Mouse (Mus musculus): ENCODE data around the gene Sergef. TPM values are rescaled to one million over a fixed set of nuclear protein-coding genes. Genes with fewer than 3 reads are reported as not detected.

The Sergef gene
- polyA plus RNA-seq, 1 experiment from 2014 or later = 4.9 TPM

- H3K9me3 ChIP-seq (replicated peaks; ENCODE audit: control insufficient read depth, low read length) = no peaks in the 10 kb centered on the region
- no peak for ATAC-seq (ENCODE audit: low read depth)
- no peak overlapping the region for H3K4me2 ChIP-seq (ENCODE audit: low read depth, low read length)
- no peak overlapping the region for H3K9ac ChIP-seq (ENCODE audit: low read depth, low read length)
- 62% methylated on average over 4 of the region's 4 CpGs for WGBS (ENCODE audit: insufficient replicate concordance)
- H3K4me3 ChIP-seq (ENCODE audit: low read depth, low read length) = no peak overlapping the region
- no peaks in the 10 kb centered on the region for H3K4me1 ChIP-seq (ENCODE audit: control insufficient read depth, low read depth, low read length)
- H3K36me3 ChIP-seq (ENCODE audit: control insufficient read depth, insufficient read depth) = no peaks in the 10 kb centered on the region
- H3K27ac ChIP-seq (ENCODE audit: low read length) = no peak overlapping the region
- H3K27me3 ChIP-seq (ENCODE audit: control insufficient read depth, insufficient read depth, low read depth, low read length) = no peaks in the 10 kb centered on the region
These were observed 214.6 kb downstream of the Sergef start for GRCm38 (mm10) chr7:46425012-46425411.

GRCm38 (mm10) chr7:46423951-46424350, 215.7 kb downstream of the Sergef start:
- Histone ChIP-seq H3K9ac (ENCODE audit: low read depth, low read length) (no peak overlapping the region), H3K27me3 (ENCODE audit: control insufficient read depth, insufficient read depth, low read depth, low read length) (no peaks in the 10 kb centered on the region), H3K4me3 (ENCODE audit: low read depth, low read length) (no peak overlapping the region), H3K4me1 (ENCODE audit: control insufficient read depth, low read depth, low read length) (no peaks in the 10 kb centered on the region), H3K36me3 (ENCODE audit: control insufficient read depth, insufficient read depth) (no peaks in the 10 kb centered on the region), H3K4me2 (ENCODE audit: low read depth, low read length) (no peak overlapping the region), H3K9me3 (replicated peaks; ENCODE audit: control insufficient read depth, low read length) (no peaks in the 10 kb centered on the region), H3K27ac (ENCODE audit: low read length) (no peak overlapping the region)
- ATAC-seq (ENCODE audit: low read depth) = no peak
- WGBS (ENCODE audit: insufficient replicate concordance) = 50% methylated on average over 3 of the region's 3 CpGs

- H3K9me3 ChIP-seq (replicated peaks; ENCODE audit: control insufficient read depth, low read length) = no peaks in the 10 kb centered on the region
- H3K27ac ChIP-seq (ENCODE audit: low read length) = no peak overlapping the region
- H3K4me2 ChIP-seq (ENCODE audit: low read depth, low read length) = no peak overlapping the region
- WGBS (ENCODE audit: insufficient replicate concordance) = 38% methylated on average over 12 of the region's 18 CpGs
- no peaks in the 10 kb centered on the region for H3K4me1 ChIP-seq (ENCODE audit: control insufficient read depth, low read depth, low read length)
- H3K36me3 ChIP-seq (ENCODE audit: control insufficient read depth, insufficient read depth) = no peaks in the 10 kb centered on the region
- H3K9ac ChIP-seq (ENCODE audit: low read depth, low read length) = no peak overlapping the region
- no peak overlapping the region for H3K4me3 ChIP-seq (ENCODE audit: low read depth, low read length)
- no peaks in the 10 kb centered on the region for H3K27me3 ChIP-seq (ENCODE audit: control insufficient read depth, insufficient read depth, low read depth, low read length)
- no peak for ATAC-seq (ENCODE audit: low read depth)
These were observed 216.7 kb downstream of the Sergef start for GRCm38 (mm10) chr7:46422764-46423412.

GRCm38 (mm10) chr7:46422052-46422763, 217.4 kb downstream of the Sergef start:
- H3K27ac ChIP-seq (ENCODE audit: low read length) = no peak overlapping the region
- no peak for ATAC-seq (ENCODE audit: low read depth)
- no peak overlapping the region for H3K4me2 ChIP-seq (ENCODE audit: low read depth, low read length)
- no peak overlapping the region for H3K4me3 ChIP-seq (ENCODE audit: low read depth, low read length)
- H3K4me1 ChIP-seq (ENCODE audit: control insufficient read depth, low read depth, low read length) = no peaks in the 10 kb centered on the region
- no peaks in the 10 kb centered on the region for H3K27me3 ChIP-seq (ENCODE audit: control insufficient read depth, insufficient read depth, low read depth, low read length)
- no peaks in the 10 kb centered on the region for H3K36me3 ChIP-seq (ENCODE audit: control insufficient read depth, insufficient read depth)
- H3K9ac ChIP-seq (ENCODE audit: low read depth, low read length) = no peak overlapping the region
- WGBS (ENCODE audit: insufficient replicate concordance) = 59% methylated on average over 8 of the region's 8 CpGs
- H3K9me3 ChIP-seq (replicated peaks; ENCODE audit: control insufficient read depth, low read length) = no peaks in the 10 kb centered on the region

GRCm38 (mm10) chr7:46421535-46421934, 218.1 kb downstream of the Sergef start:
- no peak for ATAC-seq (ENCODE audit: low read depth)
- no peak overlapping the region for H3K27ac ChIP-seq (ENCODE audit: low read length)
- H3K4me3 ChIP-seq (ENCODE audit: low read depth, low read length) = no peak overlapping the region
- H3K36me3 ChIP-seq (ENCODE audit: control insufficient read depth, insufficient read depth) = no peaks in the 10 kb centered on the region
- H3K4me2 ChIP-seq (ENCODE audit: low read depth, low read length) = no peak overlapping the region
- no peaks in the 10 kb centered on the region for H3K4me1 ChIP-seq (ENCODE audit: control insufficient read depth, low read depth, low read length)
- no peaks in the 10 kb centered on the region for H3K27me3 ChIP-seq (ENCODE audit: control insufficient read depth, insufficient read depth, low read depth, low read length)
- no peaks in the 10 kb centered on the region for H3K9me3 ChIP-seq (replicated peaks; ENCODE audit: control insufficient read depth, low read length)
- 29% methylated on average over 5 of the region's 5 CpGs for WGBS (ENCODE audit: insufficient replicate concordance)
- no peak overlapping the region for H3K9ac ChIP-seq (ENCODE audit: low read depth, low read length)

- no peak overlapping the region for H3K9ac ChIP-seq (ENCODE audit: low read depth, low read length)
- H3K27ac ChIP-seq (ENCODE audit: low read length) = no peak overlapping the region
- no peaks in the 10 kb centered on the region for H3K27me3 ChIP-seq (ENCODE audit: control insufficient read depth, insufficient read depth, low read depth, low read length)
- no peak overlapping the region for H3K4me3 ChIP-seq (ENCODE audit: low read depth, low read length)
- no peaks in the 10 kb centered on the region for H3K4me1 ChIP-seq (ENCODE audit: control insufficient read depth, low read depth, low read length)
- no peak for ATAC-seq (ENCODE audit: low read depth)
- H3K4me2 ChIP-seq (ENCODE audit: low read depth, low read length) = no peak overlapping the region
- H3K36me3 ChIP-seq (ENCODE audit: control insufficient read depth, insufficient read depth) = no peaks in the 10 kb centered on the region
- WGBS (ENCODE audit: insufficient replicate concordance) = 61% methylated on average over 16 of the region's 16 CpGs
- H3K9me3 ChIP-seq (replicated peaks; ENCODE audit: control insufficient read depth, low read length) = no peaks in the 10 kb centered on the region
These were observed 221.4 kb downstream of the Sergef start for GRCm38 (mm10) chr7:46418102-46418622.

- H3K9ac ChIP-seq (ENCODE audit: low read depth, low read length) = no peak overlapping the region
- H3K4me3 ChIP-seq (ENCODE audit: low read depth, low read length) = no peak overlapping the region
- H3K36me3 ChIP-seq (ENCODE audit: control insufficient read depth, insufficient read depth) = no peaks in the 10 kb centered on the region
- no peak overlapping the region for H3K4me2 ChIP-seq (ENCODE audit: low read depth, low read length)
- no peaks in the 10 kb centered on the region for H3K4me1 ChIP-seq (ENCODE audit: control insufficient read depth, low read depth, low read length)
- H3K27ac ChIP-seq (ENCODE audit: low read length) = no peak overlapping the region
- H3K9me3 ChIP-seq (replicated peaks; ENCODE audit: control insufficient read depth, low read length) = no peaks in the 10 kb centered on the region
- WGBS (ENCODE audit: insufficient replicate concordance) = 50% methylated on average over 7 of the region's 7 CpGs
- no peaks in the 10 kb centered on the region for H3K27me3 ChIP-seq (ENCODE audit: control insufficient read depth, insufficient read depth, low read depth, low read length)
- no peak for ATAC-seq (ENCODE audit: low read depth)
These were observed 222.1 kb downstream of the Sergef start for GRCm38 (mm10) chr7:46417467-46417866.

- no peaks in the 10 kb centered on the region for H3K27me3 ChIP-seq (ENCODE audit: control insufficient read depth, insufficient read depth, low read depth, low read length)
- no peak overlapping the region for H3K9ac ChIP-seq (ENCODE audit: low read depth, low read length)
- H3K4me2 ChIP-seq (ENCODE audit: low read depth, low read length) = no peak overlapping the region
- no peaks in the 10 kb centered on the region for H3K36me3 ChIP-seq (ENCODE audit: control insufficient read depth, insufficient read depth)
- H3K27ac ChIP-seq (ENCODE audit: low read length) = no peak overlapping the region
- WGBS (ENCODE audit: insufficient replicate concordance) = 61% methylated on average over 14 of the region's 14 CpGs
- no peaks in the 10 kb centered on the region for H3K9me3 ChIP-seq (replicated peaks; ENCODE audit: control insufficient read depth, low read length)
- H3K4me3 ChIP-seq (ENCODE audit: low read depth, low read length) = no peak overlapping the region
- ATAC-seq (ENCODE audit: low read depth) = no peak
- no peaks in the 10 kb centered on the region for H3K4me1 ChIP-seq (ENCODE audit: control insufficient read depth, low read depth, low read length)
These were observed 223.7 kb downstream of the Sergef start for GRCm38 (mm10) chr7:46415818-46416425.

Data from liver, embryonic 16.5 days (tissue).